Mouse (Mus musculus): ENCODE measurements around the gene Zfp1. TPM values are rescaled to one million over a fixed set of nuclear protein-coding genes. Genes with fewer than 3 reads are reported as not detected.

Gene Zfp1
- polyA plus RNA-seq, 1 experiment, result 11.1 TPM

- Histone ChIP-seq H3K4me1 (replicated peaks; ENCODE audit: control insufficient read depth, insufficient read depth, low read length) (peaks cover 68% of the 10 kb centered on the region), H3K27me3 (ENCODE audit: control insufficient read depth, insufficient read depth, low read length) (no peaks in the 10 kb centered on the region), H3K36me3 (ENCODE audit: control insufficient read depth, insufficient read depth, low read length) (peaks cover under 1% of the 10 kb centered on the region; the same call in 1 of the 2 replicates), H3K27ac (ENCODE audit: control insufficient read depth, insufficient read depth, low read length) (peak overlapping the region; percentile 39), H3K4me3 (ENCODE audit: control insufficient read depth, insufficient read depth, low read length) (no peak overlapping the region)
- 15% methylated on average over 12 of the region's 12 CpGs for WGBS
- peak; percentile 60 for DNase-seq
- TF ChIP-seq CTCF (IDR thresholded peaks at IDR 0.05; ENCODE audit: borderline replicate concordance, control insufficient read depth, extremely low read depth, insufficient read depth, low read length, poor library complexity), result no peak
- 0 out of 2 replicates have a peak, but pooled peaks have one; percentile 32 for TF ChIP-seq POLR2A (IDR thresholded peaks at IDR 0.05; ENCODE audit: control insufficient read depth, extremely low read depth, insufficient read depth, low read length, poor library complexity)
Observed at GRCm38 (mm10) chr8:111628401-111628800, 14.8 kb upstream of the Zfp1 start.

GRCm38 (mm10) chr8:111628894-111629501 is 14.2 kb upstream of the Zfp1 start:
- TF ChIP-seq POLR2A (IDR thresholded peaks at IDR 0.05; ENCODE audit: control insufficient read depth, extremely low read depth, insufficient read depth, low read length, poor library complexity) (no peak), CTCF (IDR thresholded peaks at IDR 0.05; ENCODE audit: borderline replicate concordance, control insufficient read depth, extremely low read depth, insufficient read depth, low read length, poor library complexity) (no peak)
- H3K4me3 ChIP-seq (ENCODE audit: control insufficient read depth, insufficient read depth, low read length), result no peak overlapping the region
- peaks cover 64% of the 10 kb centered on the region for H3K4me1 ChIP-seq (replicated peaks; ENCODE audit: control insufficient read depth, insufficient read depth, low read length)
- no peak for DNase-seq
- H3K36me3 ChIP-seq (ENCODE audit: control insufficient read depth, insufficient read depth, low read length), result no peaks in the 10 kb centered on the region
- peak overlapping the region; percentile 39 for H3K27ac ChIP-seq (ENCODE audit: control insufficient read depth, insufficient read depth, low read length)
- no peaks in the 10 kb centered on the region for H3K27me3 ChIP-seq (ENCODE audit: control insufficient read depth, insufficient read depth, low read length)
- 18% methylated on average over 19 of the region's 19 CpGs for WGBS

GRCm38 (mm10) chr8:111630105-111630521 is 13.1 kb upstream of the Zfp1 start, which contains the start of gene Ldhd:
Gene Ldhd (minus strand): TSS chr8:111630374.
- Histone ChIP-seq H3K27ac (ENCODE audit: control insufficient read depth, insufficient read depth, low read length) (no peak within 1 kb of the TSS), H3K4me3 (ENCODE audit: control insufficient read depth, insufficient read depth, low read length) (peak within 1 kb of the TSS; percentile 44), H3K27me3 (ENCODE audit: control insufficient read depth, insufficient read depth, low read length) (no peaks in the 10 kb centered on the region), H3K36me3 (ENCODE audit: control insufficient read depth, insufficient read depth, low read length) (no peaks in the 10 kb centered on the region), H3K4me1 (replicated peaks; ENCODE audit: control insufficient read depth, insufficient read depth, low read length) (peaks cover 53% of the 10 kb centered on the region)
- 15% methylated on average over 13 of the region's 13 CpGs for WGBS
- no peak for TF ChIP-seq POLR2A (IDR thresholded peaks at IDR 0.05; ENCODE audit: control insufficient read depth, extremely low read depth, insufficient read depth, low read length, poor library complexity)
- TF ChIP-seq CTCF (IDR thresholded peaks at IDR 0.05; ENCODE audit: borderline replicate concordance, control insufficient read depth, extremely low read depth, insufficient read depth, low read length, poor library complexity), result no peak
- no peak for DNase-seq

- H3K27ac ChIP-seq (ENCODE audit: control insufficient read depth, insufficient read depth, low read length), result no peak overlapping the region
- TF ChIP-seq CTCF (IDR thresholded peaks at IDR 0.05; ENCODE audit: borderline replicate concordance, control insufficient read depth, extremely low read depth, insufficient read depth, low read length, poor library complexity) (no peak), POLR2A (IDR thresholded peaks at IDR 0.05; ENCODE audit: control insufficient read depth, extremely low read depth, insufficient read depth, low read length, poor library complexity) (no peak)
- H3K4me3 ChIP-seq (ENCODE audit: control insufficient read depth, insufficient read depth, low read length), result no peak overlapping the region
- peaks cover 41% of the 10 kb centered on the region for H3K4me1 ChIP-seq (replicated peaks; ENCODE audit: control insufficient read depth, insufficient read depth, low read length)
- WGBS, result 97% methylated on average over 8 of the region's 8 CpGs
- no peak for DNase-seq
- H3K27me3 ChIP-seq (ENCODE audit: control insufficient read depth, insufficient read depth, low read length), result no peaks in the 10 kb centered on the region
- no peaks in the 10 kb centered on the region for H3K36me3 ChIP-seq (ENCODE audit: control insufficient read depth, insufficient read depth, low read length)
Observed at GRCm38 (mm10) chr8:111631589-111631988, 11.6 kb upstream of the Zfp1 start.

- DNase-seq, result no peak
- TF ChIP-seq CTCF (IDR thresholded peaks at IDR 0.05; ENCODE audit: borderline replicate concordance, control insufficient read depth, extremely low read depth, insufficient read depth, low read length, poor library complexity), result no peak
- TF ChIP-seq POLR2A (IDR thresholded peaks at IDR 0.05; ENCODE audit: control insufficient read depth, extremely low read depth, insufficient read depth, low read length, poor library complexity), result no peak
- WGBS, result 98% methylated on average over 3 of the region's 3 CpGs
- Histone ChIP-seq H3K36me3 (ENCODE audit: control insufficient read depth, insufficient read depth, low read length) (no peaks in the 10 kb centered on the region), H3K4me3 (ENCODE audit: control insufficient read depth, insufficient read depth, low read length) (no peak overlapping the region), H3K27me3 (ENCODE audit: control insufficient read depth, insufficient read depth, low read length) (no peaks in the 10 kb centered on the region), H3K27ac (ENCODE audit: control insufficient read depth, insufficient read depth, low read length) (no peak overlapping the region), H3K4me1 (replicated peaks; ENCODE audit: control insufficient read depth, insufficient read depth, low read length) (peaks cover 27% of the 10 kb centered on the region)
Observed at GRCm38 (mm10) chr8:111632976-111633375, 10.2 kb upstream of the Zfp1 start.

- no peak overlapping the region for H3K27ac ChIP-seq (ENCODE audit: control insufficient read depth, insufficient read depth, low read length)
- H3K36me3 ChIP-seq (ENCODE audit: control insufficient read depth, insufficient read depth, low read length), result no peaks in the 10 kb centered on the region
- TF ChIP-seq CTCF (IDR thresholded peaks at IDR 0.05; ENCODE audit: borderline replicate concordance, control insufficient read depth, extremely low read depth, insufficient read depth, low read length, poor library complexity) (no peak), POLR2A (IDR thresholded peaks at IDR 0.05; ENCODE audit: control insufficient read depth, extremely low read depth, insufficient read depth, low read length, poor library complexity) (no peak)
- peaks cover 2% of the 10 kb centered on the region; the same call in 1 of the 2 replicates for H3K4me1 ChIP-seq (replicated peaks; ENCODE audit: control insufficient read depth, insufficient read depth, low read length)
- H3K4me3 ChIP-seq (ENCODE audit: control insufficient read depth, insufficient read depth, low read length), result no peak overlapping the region
- no peaks in the 10 kb centered on the region for H3K27me3 ChIP-seq (ENCODE audit: control insufficient read depth, insufficient read depth, low read length)
- DNase-seq, result no peak
Observed at GRCm38 (mm10) chr8:111638086-111638485, 5.1 kb upstream of the Zfp1 start.
